Mouse (Mus musculus) testis, adult 2 months (tissue): ENCODE results near the gene Gm11127.

ENCODE experiments used
- CTCF ChIP-seq: fragments of 200-500 bp; IDR thresholded peaks from 2 replicates; pipeline ENCODE4 v1.5.1; 2012; ENCODE audit warnings: low read depth, mild to moderate bottlenecking, inconsistent platforms, low read length, moderate library complexity; ENCODE audit not compliant: control insufficient read depth, insufficient read depth, insufficient replicate concordance
- POLR2A ChIP-seq: fragments of 200-500 bp; IDR thresholded peaks from 2 replicates; pipeline ENCODE4 v1.6.1; 2012; ENCODE audit warnings: low read depth, mild to moderate bottlenecking, inconsistent platforms, low read length, moderate library complexity; ENCODE audit not compliant: control insufficient read depth

DNA sequence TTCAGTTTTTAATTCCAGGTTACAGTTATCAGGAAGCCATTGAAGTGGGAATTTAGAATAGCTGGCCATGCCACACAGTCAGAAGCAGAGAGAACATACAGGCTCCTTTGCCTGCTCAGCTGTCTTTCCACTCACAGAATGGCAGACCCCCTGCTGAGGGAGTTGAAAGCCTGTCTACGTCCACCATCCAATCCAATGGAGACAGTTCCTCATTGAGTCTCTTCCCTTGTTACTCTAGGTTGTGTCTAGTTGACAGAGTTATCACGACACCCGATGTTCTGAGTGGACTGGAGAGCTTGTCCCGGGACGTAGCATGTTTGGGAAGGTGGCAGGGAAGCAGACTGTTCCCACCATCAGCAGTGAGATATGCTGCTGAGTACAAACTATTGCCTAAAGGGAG, 33.0 kb downstream of the Gm11127 start:
- TF ChIP-seq POLR2A (no peak), CTCF (no peak)
